Mouse (Mus musculus) cerebral cortex, adult 2 months (tissue): ENCODE data around the gene BC034090.

Experiments
- WGBS: fragments of 180-500 bp; shearing (Covaris S2); methylation state at CpG from one replicate; pipeline ENCODE4 v1.1.7; 2018; 5-methylcytosine and 5-hydroxymethylcytosine counted together

Gene BC034090

DNA sequence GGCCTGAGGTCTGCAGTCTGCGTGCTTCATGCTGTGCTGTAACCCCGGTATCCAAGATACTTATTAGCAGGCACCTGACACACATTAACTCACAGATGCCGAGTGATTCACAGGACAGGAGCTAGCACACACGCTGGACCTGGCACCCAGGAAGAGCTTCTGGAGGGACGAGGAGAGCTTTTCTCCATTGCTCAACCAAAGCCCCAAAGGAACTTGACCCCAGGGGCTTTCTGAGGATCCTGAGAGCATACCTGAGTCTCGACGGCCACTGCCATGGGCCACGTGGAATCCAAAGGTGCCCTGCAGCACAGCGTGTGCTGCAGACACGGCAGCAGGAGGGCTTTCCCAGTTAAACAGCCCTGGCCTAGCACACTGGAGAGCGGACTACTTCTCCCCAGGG lies 27.9 kb downstream of the BC034090 start:
- 80% methylated on average over 11 of the region's 11 CpGs for WGBS

DNA sequence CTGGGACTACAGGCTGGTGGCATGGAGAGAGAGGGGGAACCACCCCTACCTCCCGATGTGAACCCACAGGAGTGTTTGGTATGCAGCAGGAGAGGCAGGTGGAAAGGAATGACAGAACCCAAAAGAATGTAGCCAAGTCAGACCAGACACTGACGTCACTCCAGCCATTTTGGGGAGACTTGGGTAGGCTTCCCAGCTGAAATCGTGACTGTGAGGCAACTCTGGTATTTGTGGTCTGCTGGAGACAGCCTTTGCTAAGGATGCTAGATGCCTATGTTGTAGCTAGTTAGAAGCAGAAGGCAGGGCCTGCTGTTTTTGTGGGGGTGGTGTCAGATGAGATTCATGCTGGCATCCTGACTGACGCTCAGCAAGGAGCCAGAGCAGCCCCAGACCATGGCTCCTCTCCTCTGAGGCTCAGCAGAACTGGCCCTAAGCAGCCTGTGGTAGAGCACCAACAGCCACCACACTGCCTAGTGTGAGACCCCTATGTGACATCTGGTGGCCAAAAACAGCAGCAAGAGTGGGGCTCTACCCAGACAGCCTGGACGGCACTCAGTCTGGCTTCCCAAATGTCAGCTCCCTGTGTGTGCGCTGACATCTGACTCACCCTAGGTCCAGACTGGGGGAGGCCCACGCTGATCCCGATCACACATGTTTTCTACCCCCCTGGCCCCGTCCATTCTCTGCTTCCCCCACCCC lies 29.0 kb downstream of the BC034090 start:
- 36% methylated on average over 9 of the region's 9 CpGs for WGBS

DNA sequence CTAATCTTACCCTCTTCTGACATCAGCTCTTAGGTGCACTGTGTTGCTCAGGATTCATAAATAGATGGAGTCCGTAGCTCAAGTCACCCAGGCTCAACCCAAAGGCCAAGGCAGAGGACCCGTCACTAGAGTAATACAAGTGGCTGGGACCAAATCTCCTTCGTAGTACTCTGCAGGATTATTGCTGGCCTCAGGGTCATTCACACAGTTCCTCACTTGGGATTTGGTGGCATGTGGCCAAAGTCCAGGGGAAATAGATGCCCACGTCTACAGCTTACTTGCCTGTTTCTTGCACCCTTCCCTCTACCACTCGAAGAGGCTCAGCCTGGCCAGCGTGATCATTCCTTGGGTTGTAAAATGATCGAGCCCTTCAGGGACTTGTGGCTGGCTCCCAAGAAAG lies 30.3 kb downstream of the BC034090 start:
- 85% methylated on average over 7 of the region's 7 CpGs for WGBS

DNA sequence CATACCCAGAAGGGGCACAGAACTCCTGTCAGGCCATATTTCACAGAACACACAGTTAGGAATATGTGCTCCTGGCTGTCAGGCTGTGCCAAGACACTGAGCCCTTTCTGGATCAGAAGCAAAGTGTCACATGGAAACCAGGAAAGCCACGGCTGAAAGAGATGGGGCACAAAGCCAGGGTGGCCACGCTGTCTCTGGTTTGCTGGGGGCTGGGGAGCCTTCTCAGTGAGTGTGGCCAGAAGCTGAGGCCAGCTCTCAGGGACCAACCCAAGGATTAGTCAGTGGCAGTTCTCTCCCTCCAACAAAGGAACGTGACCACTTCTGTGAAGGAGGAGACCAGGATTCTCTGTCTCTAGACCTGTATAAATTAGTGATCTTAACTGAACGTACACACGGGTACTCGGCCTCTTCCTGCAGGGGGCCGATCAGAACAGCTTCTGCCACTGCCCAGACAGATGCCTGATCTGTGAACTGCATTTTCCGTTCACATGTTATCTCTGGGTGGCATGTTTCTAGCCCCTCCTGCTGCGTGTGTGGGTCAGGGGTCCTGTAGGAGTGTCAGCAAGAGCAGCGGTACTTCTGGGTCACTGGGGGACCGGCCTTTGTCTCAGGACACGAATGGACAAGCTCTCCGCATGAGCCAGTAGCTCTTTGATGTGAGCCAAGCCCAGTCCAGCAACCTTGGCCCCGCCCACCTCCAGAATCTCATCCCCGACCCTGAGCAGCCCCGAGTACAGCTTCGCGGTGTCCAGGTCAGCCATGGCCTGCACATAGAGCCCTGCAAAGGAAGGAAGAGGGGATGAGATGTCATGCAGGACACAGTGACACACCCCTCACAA lies 31.1 kb downstream of the BC034090 start:
- WGBS: 33% methylated on average over 18 of the region's 18 CpGs

DNA sequence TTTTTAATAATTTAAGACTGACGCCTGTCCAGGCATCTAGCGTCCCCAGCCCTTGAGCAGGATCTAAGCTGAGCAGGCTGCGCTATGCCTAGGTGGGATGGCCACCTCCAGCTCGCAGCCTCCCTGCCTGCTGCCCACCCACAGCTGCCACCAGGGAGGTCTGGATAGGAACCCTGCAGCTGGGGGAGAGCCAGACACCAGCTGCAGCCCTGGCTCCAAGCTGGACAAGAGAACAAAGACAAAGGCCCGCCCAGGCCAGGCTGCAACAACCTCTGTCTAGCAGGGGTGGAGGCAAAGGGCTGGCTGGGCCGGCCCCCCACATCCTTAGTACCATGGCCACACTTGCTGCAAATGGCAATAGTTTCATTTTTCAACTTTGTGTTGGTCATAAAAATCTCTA lies 31.8 kb downstream of the BC034090 start:
- WGBS: 31% methylated on average over 6 of the region's 6 CpGs

DNA sequence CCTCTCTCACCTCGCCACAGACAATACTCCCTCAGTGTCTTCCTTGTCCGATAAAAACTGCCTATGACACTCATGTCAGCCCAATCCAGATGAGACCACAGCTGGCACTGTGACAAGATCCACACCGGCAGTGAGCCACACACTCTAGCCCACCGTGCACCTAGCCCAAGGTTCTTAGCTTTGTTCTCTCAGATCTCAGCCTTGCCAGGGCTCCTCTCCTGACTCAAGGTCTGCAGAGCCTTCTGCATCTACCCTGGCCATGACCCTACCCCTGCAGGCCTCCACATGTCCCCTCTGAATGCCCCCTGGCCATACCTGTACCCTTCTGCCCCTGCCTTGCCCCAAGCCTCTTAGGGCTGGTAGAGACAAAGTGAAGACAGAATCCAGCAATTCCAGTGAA lies 32.2 kb downstream of the BC034090 start:
- 48% methylated on average over 4 of the region's 4 CpGs for whole genome bisulfite sequencing

DNA sequence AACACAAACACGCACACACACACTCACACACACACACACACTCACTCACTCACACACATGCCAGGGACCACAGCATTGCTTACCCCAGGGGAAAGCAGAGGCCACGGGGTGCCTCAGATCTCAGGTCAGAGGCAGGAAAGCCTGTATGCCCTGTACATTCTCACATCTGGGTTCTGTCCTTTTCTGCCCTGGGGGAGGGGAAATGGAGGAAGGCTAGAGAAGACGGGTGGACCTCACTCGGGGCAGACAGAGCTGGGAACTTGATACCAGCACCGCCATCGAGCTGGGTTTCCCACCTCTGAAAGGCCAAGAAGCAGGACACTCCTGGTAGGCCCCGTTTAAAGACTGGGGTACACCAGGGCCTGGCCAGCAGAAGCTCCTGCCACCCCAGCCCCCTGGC lies 33.2 kb downstream of the BC034090 start:
- WGBS: 67% methylated on average over 7 of the region's 7 CpGs

DNA sequence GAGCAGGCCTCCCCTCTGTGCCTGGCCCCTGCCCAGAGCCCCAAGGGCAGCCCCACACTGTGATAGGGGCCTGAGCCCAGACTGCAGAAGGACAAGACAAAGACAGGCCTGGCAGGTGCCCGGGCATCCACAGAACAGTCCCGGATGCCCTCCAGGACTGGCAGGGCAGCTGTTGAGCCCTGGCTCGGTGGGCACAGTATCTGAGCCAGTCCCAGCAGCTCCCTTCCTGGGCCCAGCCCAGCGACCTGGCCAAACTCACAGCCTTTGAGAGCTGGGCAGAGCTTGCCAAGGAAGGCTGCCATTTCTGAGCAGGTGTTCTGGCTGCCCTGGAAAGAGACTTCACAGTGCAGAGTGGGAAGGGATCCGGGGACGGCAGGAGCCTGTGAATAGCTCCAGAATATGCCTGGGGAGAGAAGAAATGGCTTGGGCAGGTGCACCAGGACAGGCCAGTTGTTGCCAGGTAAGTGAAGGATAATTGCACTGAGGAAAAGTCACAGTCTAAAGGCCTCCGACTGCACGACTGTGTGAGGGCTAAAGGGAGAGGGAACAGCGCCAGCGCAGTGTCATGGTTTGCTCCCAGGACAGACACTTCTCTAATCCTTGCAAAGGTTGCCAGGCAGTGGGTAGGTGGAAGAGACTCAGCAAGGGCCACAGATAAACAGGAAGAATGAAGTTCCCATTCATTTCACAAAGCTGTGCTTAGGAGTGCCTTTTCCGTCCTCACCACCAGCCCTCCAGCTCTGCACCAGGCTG lies 34.1 kb downstream of the BC034090 start:
- WGBS: 34% methylated on average over 11 of the region's 11 CpGs

DNA sequence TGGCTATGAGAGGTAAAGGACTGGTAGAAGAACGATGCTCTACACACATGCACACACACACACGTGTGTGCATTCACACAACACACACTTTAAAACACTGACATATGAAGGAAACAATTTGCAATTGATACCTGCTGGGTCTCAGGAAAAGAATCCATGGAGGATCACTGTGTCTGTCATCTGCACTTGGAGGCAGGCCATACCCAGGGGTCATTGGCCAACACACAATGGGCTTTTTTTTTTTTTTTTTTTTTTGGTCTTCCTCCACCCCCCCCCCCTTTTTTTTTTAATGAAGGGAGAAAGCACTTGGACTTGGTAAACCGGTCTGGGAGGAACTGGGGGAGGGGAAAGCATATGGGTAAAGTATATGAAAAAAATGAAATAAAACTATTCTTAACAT lies 36.4 kb downstream of the BC034090 start:
- 62% methylated on average over 3 of the region's 3 CpGs for WGBS

DNA sequence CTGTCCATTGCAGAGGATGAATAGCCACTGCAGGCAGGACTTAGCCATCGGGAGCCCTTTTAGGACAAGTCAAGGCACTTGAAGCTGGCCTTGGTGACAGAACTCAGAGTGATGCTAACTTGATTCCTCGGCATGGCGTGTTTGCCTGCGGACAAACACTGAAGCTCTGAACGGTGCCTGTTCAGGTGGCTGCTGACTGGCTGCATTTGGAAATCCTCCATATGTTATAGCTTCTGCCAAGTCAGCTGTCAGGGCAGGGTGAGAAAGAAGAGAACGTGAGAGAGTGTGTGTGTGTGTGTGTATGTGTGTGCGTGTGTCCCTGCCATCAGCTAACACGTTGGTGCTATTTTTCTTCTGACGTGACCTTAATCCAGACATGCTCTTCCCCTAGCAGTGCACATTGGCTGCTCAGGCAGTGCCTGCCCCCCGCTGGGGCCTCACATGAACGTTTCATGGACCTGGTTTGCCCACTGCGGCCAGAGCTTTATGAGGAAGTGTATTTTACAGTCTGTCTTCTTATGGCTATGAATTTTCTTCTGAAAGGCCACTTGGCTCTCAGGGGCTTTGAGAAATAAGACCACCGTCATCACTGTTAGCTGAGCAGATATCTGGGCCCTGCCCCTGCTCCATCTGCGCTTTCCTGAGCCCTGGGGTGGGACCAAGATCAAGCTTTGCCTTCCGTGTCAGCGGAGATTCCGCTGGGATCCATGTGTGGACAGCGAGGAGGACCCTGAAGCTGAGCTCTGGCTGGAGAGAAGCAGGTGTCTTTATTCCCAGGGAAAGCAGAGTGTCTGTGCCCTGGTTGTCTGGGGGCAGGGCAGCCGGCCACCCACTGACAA lies 38.2 kb downstream of the BC034090 start:
- WGBS: 67% methylated on average over 19 of the region's 19 CpGs

DNA sequence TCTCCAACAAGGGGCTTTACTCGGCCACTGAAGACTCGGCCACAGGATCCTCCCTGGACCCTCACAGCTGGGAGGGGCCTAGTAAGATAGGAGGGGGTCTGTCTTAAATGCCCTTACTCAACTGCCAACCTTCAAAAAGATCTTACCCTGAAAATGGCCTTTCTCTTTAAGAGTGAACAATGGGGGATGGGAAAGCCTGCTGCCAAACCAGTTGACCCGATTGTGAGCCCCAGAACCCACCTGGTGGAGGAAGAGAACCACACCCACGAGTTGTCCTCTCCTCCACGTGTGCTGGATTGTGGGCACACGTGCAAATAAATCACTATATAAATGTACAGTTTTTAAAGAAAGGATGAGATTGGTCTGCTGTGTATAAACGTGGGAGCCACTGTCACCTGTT lies 38.9 kb downstream of the BC034090 start:
- WGBS: 46% methylated on average over 7 of the region's 7 CpGs

DNA sequence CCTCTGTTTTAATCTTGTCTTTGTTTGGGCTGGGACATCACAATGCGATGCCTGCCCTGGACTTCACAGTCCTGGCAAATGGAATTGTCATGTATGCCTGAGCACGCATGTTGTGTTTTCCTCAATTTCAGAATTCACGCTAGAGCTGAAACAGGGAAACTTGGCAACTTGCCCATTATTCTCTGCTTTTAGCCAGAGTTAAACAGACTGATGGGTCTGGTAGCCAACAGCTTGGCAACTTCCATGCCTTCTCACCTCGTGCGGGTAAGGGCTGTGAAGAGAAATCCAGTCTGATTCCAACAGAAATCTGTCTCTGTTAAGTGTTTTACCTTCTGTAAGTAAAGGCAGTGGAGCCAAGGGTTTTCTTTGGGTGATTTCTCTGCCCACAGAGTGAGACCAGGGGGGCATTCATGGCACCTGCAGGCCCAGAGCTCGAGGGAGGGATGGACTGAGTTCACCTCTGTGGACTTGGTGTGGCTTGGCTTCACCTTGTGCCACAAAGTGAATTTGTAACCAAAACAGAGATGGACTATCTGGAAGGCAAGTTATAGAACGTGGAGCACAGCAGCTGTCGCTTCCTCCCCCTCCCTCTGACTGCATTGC lies 39.6 kb downstream of the BC034090 start:
- WGBS: 48% methylated on average over 8 of the region's 8 CpGs

DNA sequence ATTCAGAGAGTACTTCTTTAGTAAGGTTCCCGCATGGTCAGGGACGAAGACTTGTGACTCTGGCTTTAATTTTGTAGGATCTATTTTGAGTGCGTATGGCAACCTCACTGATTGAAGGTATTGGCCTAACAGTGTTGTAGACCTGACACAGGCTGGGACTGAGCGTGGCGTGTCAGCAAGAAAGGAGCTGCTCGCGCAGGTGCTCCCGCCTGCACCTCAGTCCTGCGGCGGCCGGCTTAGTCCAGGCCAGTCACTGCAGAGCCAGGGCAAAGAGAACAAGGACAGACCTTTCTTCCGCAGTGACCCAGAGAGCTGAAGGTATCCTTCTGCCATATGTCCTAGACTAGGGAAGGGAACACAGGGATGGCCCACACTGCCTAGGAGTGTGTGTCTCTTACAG lies 40.3 kb downstream of the BC034090 start:
- WGBS: 72% methylated on average over 12 of the region's 12 CpGs

DNA sequence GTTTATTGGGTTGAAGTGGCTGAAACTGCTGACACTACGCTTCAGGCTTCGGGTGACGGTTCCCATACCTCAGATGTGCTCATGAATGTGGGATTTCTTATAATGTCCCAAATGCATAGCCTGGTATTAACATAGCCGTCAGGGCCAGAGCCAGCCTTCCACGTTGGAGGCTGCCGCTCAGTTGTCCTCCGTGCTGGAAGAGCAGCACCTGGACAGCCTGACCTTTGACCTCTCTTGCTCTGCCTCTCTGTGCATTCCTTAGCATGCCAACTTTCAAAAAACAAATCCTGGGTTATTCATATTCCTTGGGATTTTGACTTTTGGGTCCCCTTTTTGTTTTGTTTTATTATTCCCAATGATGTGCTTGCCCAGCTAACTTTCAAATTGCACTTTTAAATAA lies 41.1 kb downstream of the BC034090 start:
- 69% methylated on average over 7 of the region's 7 CpGs for WGBS

DNA sequence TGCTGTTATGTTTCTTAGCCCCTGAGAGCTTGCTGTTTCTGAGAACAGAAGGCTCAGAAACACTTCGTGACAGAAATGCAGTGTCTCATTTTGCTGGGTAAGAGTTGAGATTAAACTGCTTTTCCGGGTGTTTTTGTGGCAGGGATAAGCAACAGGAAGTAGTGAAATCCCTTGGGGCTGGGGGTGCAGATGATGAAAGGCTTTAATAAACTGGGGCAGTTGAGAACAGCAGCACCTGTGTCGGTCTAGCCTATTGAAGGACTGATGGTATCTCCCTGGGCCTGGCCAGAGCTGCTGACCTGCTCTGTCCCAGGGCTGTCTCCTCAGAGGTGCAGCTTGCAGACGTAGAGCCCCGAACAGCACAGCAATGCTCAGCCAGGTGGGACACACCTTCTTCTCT lies 41.8 kb downstream of the BC034090 start:
- 46% methylated on average over 5 of the region's 5 CpGs for WGBS

DNA sequence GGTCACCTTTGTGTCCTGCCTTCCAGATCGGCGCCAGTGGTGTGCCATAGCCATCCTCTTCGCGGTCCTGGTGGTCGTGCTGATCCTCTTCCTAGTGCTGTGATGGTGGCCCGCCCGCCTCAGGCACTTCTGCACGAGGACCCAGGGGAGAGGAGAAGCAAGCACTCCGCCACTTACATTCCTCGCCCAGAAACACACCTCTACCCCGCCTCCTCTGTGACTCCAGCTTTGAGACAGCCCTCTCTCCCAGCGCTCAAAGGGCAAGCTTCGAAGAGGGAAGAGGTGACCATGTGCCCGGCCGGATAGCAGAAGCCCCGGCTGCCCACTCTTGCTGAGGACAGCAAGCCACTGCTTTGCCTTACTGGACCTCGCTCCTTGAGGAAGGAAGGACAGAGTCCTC lies 42.3 kb downstream of the BC034090 start:
- 77% methylated on average over 17 of the region's 17 CpGs for WGBS

DNA sequence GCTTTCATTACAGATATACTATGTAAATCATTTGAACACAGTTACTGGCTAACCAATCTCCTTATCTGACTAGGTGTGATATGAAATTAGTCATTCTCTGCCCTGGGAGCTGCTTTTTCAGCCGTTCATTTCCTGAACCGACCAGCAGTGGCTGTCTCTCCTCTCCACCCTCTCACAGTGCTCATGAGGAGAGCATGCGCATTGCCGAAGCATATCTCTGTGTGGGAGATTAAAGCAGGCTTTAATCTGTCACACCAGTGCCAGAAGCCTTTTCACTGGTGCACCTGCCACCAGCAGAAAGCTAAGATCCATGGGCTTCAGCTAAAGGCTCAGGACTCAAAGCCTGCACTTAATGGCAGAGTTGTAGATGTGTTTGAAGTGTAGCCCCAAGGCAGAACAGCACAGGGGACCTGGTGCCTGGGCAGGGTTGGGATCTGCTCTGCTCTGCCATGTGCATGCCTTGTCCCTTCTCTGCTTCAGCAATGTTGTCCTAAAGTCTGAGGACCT lies 42.8 kb downstream of the BC034090 start:
- 36% methylated on average over 4 of the region's 4 CpGs for WGBS

DNA sequence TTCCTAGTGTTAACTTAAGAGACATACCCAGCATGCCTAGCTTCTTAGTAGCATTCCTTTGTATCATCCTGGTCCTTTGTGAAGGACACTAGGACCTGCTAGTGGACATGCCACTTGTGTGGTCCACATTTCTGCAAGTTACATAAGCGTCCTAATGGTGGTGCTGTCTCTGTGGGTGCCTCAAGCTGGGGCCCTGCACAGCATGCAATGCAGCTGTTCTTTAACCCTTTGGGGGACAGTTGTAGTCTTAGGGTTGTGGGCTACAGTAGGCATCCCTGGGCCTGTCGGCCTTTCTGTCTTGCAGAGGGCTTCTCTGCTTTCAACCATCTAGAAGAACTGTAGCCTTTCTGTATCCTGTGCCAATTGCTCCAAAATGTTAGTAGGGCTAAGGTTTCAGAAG lies 43.3 kb downstream of the BC034090 start:
- 55% methylated on average over 2 of the region's 2 CpGs for WGBS

DNA sequence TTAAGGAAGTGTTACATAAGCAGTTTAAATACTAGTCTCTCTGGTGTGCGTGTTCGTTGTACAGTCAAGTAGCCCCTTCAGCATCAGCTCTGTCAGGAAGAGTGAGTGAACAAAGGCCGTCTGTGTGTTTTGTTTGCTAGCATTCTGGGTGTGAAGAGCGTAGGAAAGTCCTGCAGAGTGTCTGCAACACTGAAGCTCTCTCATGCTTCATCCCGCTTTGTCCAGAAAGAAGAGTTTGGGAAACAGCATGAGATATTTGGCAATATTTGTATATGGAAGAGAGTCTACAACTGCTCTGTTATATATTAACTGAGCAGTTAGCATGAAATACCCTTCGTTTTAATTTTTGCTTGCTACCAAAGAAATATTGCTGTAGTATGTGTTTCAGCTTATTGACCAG lies 44.7 kb downstream of the BC034090 start:
- WGBS: 68% methylated on average over 6 of the region's 6 CpGs

DNA sequence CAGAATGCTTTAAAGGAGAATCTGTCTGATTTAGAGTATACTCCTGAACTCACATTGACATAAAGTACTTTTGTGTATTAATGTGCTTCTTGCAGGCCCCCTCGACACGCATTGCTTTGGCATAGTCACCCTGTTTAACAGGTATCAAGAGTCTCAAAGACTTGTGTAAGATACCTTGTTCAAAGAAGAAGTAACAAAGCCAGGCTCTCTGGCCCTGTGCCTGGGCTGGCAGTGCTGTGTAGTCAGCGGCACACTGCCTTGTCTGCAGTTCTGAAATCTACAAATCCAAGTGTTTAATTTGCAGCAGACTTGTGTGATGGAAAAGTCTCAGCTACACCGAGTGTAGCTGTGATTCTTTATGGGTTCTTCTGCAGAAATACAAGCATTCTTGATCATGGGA lies 47.6 kb downstream of the BC034090 start:
- WGBS: 58% methylated on average over 4 of the region's 4 CpGs

DNA sequence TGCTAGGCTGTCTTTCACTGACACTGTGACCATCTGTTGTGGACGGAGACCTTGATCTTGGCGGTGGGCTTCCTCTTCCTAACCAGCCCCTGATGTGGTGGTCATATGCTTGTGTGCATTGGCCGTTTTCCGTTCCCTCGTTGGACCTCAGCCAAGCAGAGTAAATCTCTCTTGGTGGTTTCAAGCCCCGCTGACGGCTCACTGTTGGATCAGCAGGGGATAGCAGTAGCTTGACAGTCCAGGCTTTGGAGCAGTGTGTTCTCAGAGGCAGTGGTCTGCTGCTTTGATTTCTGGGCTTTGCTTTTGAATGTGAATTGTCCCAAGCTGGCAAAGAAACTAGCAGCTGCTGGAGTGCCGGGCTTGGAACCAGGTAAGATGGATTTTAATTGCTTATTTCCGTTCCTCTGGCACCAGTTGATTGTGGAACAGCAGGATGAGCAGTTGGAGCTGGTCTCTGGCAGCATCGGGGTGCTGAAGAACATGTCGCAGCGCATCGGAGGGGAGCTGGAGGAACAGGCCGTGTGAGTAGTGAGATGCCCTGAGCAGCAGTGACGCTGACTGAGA lies 51.4 kb downstream of the BC034090 start:
- WGBS: 43% methylated on average over 15 of the region's 15 CpGs
